Mouse (Mus musculus): Measurements from ENCODE around the gene Prom1. TPM values are rescaled to one million over a fixed set of nuclear protein-coding genes. Genes with fewer than 3 reads are reported as not detected.

Prom1 gene
- polyA plus RNA-seq, 1 experiment from 2014 or later = 43.7 TPM

DNA sequence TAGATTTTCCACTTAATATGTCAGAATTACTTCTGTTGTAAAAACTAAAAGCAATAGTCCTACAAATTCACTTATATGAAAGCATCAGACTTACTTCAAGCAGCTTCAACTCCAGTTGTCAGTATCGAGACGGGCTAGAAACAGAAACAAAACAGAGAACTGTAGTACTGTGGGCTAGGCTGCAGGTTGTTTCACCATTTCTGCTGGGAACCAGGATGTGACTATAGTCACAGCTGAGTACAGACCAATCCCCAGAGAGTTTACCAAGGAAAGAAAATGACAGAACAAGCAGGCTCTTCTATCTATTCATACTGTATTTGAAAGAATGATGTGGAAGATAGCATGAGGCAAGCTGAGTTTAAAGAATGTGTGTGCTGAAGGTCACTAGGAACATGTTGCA is 106.9 kb downstream of the Prom1 start:
- no peaks in the 10 kb centered on the region for H3K27me3 ChIP-seq (ENCODE audit: control insufficient read depth, insufficient read depth, low read depth, low read length)
- H3K36me3 ChIP-seq (ENCODE audit: control insufficient read depth, insufficient read depth, low read length) = no peaks in the 10 kb centered on the region
- no peak overlapping the region for H3K4me2 ChIP-seq (ENCODE audit: low read depth, low read length)
- no peak overlapping the region for H3K27ac ChIP-seq (ENCODE audit: low read length)
- no peak overlapping the region for H3K4me3 ChIP-seq (ENCODE audit: low read length)
- no peak overlapping the region for H3K9ac ChIP-seq (ENCODE audit: low read length)
- no peaks in the 10 kb centered on the region for H3K9me3 ChIP-seq (ENCODE audit: control insufficient read depth, low read length)
- ATAC-seq (ENCODE audit: low read depth) = no peak
- H3K4me1 ChIP-seq (replicated peaks; ENCODE audit: control insufficient read depth, insufficient read depth, low read length) = no peaks in the 10 kb centered on the region
- 91% methylated on average over 2 of the region's 2 CpGs for WGBS

DNA sequence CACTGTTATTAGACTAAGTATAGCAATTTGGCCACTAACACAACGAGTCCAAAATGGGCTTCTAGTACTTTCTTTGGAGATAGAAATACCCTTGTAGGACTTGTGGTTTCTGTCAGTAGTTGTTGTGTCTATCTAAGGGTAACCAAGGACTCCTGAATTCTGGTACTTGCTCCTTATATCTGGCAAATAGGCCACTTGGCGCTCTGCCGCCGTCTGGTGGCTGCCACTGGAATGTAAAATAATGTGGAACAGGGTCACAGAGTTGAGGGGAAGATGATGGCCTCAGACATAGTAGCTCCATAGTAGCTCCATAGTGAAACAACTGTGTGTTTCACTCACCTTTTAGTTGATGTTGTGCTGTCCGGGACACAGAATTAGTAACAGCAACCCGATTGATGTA is 111.5 kb downstream of the Prom1 start:
- H3K4me1 ChIP-seq (replicated peaks; ENCODE audit: control insufficient read depth, insufficient read depth, low read length) = no peaks in the 10 kb centered on the region
- 0 out of 2 replicates have a peak, but pooled peaks have one; percentile 31 for ATAC-seq (ENCODE audit: low read depth)
- H3K36me3 ChIP-seq (ENCODE audit: control insufficient read depth, insufficient read depth, low read length) = no peaks in the 10 kb centered on the region
- H3K4me3 ChIP-seq (ENCODE audit: low read length) = no peak overlapping the region
- H3K27ac ChIP-seq (ENCODE audit: low read length) = no peak overlapping the region
- WGBS = 49% methylated on average over 6 of the region's 6 CpGs
- H3K9ac ChIP-seq (ENCODE audit: low read length) = no peak overlapping the region
- H3K4me2 ChIP-seq (ENCODE audit: low read depth, low read length) = no peak overlapping the region
- H3K27me3 ChIP-seq (ENCODE audit: control insufficient read depth, insufficient read depth, low read depth, low read length) = no peaks in the 10 kb centered on the region
- H3K9me3 ChIP-seq (ENCODE audit: control insufficient read depth, low read length) = no peaks in the 10 kb centered on the region

DNA sequence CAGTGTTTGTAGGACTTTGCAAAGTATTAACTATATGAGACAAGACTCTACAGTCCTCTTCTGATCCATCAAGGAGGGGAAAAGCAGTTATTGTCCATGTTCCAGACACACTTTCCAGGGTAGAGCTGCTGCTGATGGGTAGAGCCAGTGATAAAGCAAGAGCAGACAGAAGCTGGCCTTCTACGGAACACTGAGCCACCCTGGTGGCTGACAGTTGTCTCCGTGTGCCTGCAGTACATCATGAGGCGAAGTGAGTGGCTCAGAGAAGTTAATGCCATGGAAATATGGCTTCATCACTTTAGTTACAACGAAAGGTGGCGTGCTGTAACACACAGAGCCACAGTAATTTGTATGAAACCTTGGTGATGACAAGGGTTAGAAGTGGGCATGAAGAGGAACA is 112.8 kb downstream of the Prom1 start:
- Histone ChIP-seq H3K9ac (ENCODE audit: low read length) (no peak overlapping the region), H3K4me1 (replicated peaks; ENCODE audit: control insufficient read depth, insufficient read depth, low read length) (no peaks in the 10 kb centered on the region), H3K4me3 (ENCODE audit: low read length) (no peak overlapping the region), H3K27me3 (ENCODE audit: control insufficient read depth, insufficient read depth, low read depth, low read length) (no peaks in the 10 kb centered on the region), H3K9me3 (ENCODE audit: control insufficient read depth, low read length) (no peaks in the 10 kb centered on the region), H3K4me2 (ENCODE audit: low read depth, low read length) (no peak overlapping the region), H3K36me3 (ENCODE audit: control insufficient read depth, insufficient read depth, low read length) (no peaks in the 10 kb centered on the region), H3K27ac (ENCODE audit: low read length) (no peak overlapping the region)
- no peak for ATAC-seq (ENCODE audit: low read depth)
- WGBS = 74% methylated on average over 5 of the region's 5 CpGs

DNA sequence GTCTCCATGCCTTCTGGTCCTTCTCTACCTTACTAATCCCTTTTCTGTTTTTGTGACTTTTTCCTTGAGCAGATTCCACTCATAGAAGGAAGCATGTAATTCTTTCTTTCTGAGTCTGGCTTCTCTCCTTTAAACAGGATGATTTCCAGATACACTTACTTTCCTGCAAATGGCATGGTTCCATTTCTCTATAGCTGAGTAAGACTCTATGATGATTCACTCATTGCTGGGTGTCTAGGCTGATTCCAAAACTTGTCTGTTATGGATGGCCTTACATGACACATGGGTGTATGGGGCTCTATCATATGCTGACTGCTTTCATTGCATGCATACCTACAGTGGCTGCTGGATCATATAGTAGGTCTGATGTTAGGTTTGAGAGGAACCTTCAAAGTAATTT is 115.6 kb downstream of the Prom1 start:
- ATAC-seq (ENCODE audit: low read depth) = no peak
- peaks cover 7% of the 10 kb centered on the region for H3K4me1 ChIP-seq (replicated peaks; ENCODE audit: control insufficient read depth, insufficient read depth, low read length)
- no peak overlapping the region for H3K9ac ChIP-seq (ENCODE audit: low read length)

DNA sequence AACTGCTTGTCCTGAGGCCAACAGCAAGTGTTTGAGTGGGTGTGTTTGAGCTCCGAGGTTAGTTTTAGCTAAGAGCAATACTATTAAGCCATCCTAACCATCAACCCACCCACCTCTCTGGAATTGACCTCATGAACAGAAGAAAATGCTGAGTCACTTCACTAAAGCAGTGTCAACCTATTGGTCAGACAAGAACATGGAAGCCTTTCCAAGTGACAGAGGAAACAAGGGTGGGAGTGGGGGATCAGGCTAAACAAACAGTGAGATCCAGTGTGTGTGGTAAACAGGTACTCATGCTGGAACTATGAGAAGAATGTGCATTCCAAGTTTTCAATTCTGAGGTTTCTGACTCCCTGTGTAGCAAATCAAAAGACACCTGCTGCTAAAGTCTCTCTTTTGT is 118.9 kb downstream of the Prom1 start:
- WGBS = 37% methylated on average over 1 of the region's 1 CpGs

More for the DNA sequence above, 115.6 kb downstream of the Prom1 start:
- no peak overlapping the region for H3K27ac ChIP-seq (ENCODE audit: low read length)
- H3K4me3 ChIP-seq (ENCODE audit: low read length) = no peak overlapping the region
- no peaks in the 10 kb centered on the region for H3K27me3 ChIP-seq (ENCODE audit: control insufficient read depth, insufficient read depth, low read depth, low read length)
- no peaks in the 10 kb centered on the region for H3K36me3 ChIP-seq (ENCODE audit: control insufficient read depth, insufficient read depth, low read length)
- no peak overlapping the region for H3K4me2 ChIP-seq (ENCODE audit: low read depth, low read length)
- no peaks in the 10 kb centered on the region for H3K9me3 ChIP-seq (ENCODE audit: control insufficient read depth, low read length)

DNA sequence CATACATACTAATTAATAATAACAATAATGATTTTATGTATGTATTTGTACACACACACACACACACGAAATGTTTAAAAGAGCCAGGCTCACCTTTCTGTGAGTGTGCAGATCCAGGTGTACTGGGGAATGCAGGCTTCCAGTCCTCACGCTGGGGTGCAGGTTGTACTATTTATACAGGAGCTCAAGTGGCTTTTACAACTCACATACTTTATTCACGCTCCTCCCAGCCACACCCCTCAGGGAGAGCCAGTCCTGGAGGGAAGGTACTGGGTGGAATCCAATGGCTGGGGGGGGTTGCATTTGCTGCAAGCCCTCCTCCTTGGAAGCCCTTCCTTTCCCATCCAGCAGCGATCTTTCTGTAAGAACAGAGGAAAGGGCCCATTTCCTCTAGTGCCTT is 120.2 kb downstream of the Prom1 start, which contains the start of gene Fgfbp1:
TSS of gene Fgfbp1 (minus strand) at position 160 of the 400 bp plus-strand sequence.
- H3K36me3 ChIP-seq (ENCODE audit: control insufficient read depth, insufficient read depth, low read length) = no peaks in the 10 kb centered on the region
- 26% methylated on average over 4 of the region's 4 CpGs for WGBS
- H3K9ac ChIP-seq (ENCODE audit: low read length) = no peak within 1 kb of the TSS
- peak within 1 kb of the TSS; percentile 31 for H3K4me3 ChIP-seq (ENCODE audit: low read length)
- peak within 1 kb of the TSS; percentile 21 for H3K4me2 ChIP-seq (ENCODE audit: low read depth, low read length)
- peak; percentile 97 for ATAC-seq (ENCODE audit: low read depth)
- H3K9me3 ChIP-seq (ENCODE audit: control insufficient read depth, low read length) = no peaks in the 10 kb centered on the region
- no peaks in the 10 kb centered on the region for H3K27me3 ChIP-seq (ENCODE audit: control insufficient read depth, insufficient read depth, low read depth, low read length)
- H3K27ac ChIP-seq (ENCODE audit: low read length) = peak within 1 kb of the TSS; percentile 81
- H3K4me1 ChIP-seq (replicated peaks; ENCODE audit: control insufficient read depth, insufficient read depth, low read length) = peaks cover 9% of the 10 kb centered on the region

More for the DNA sequence above, 118.9 kb downstream of the Prom1 start:
- H3K36me3 ChIP-seq (ENCODE audit: control insufficient read depth, insufficient read depth, low read length) = no peaks in the 10 kb centered on the region
- no peak overlapping the region for H3K27ac ChIP-seq (ENCODE audit: low read length)
- no peak overlapping the region for H3K4me3 ChIP-seq (ENCODE audit: low read length)
- H3K4me2 ChIP-seq (ENCODE audit: low read depth, low read length) = no peak overlapping the region
- H3K4me1 ChIP-seq (replicated peaks; ENCODE audit: control insufficient read depth, insufficient read depth, low read length) = peaks cover 7% of the 10 kb centered on the region
- no peaks in the 10 kb centered on the region for H3K9me3 ChIP-seq (ENCODE audit: control insufficient read depth, low read length)
- H3K9ac ChIP-seq (ENCODE audit: low read length) = no peak overlapping the region
- H3K27me3 ChIP-seq (ENCODE audit: control insufficient read depth, insufficient read depth, low read depth, low read length) = no peaks in the 10 kb centered on the region
- ATAC-seq (ENCODE audit: low read depth) = no peak

DNA sequence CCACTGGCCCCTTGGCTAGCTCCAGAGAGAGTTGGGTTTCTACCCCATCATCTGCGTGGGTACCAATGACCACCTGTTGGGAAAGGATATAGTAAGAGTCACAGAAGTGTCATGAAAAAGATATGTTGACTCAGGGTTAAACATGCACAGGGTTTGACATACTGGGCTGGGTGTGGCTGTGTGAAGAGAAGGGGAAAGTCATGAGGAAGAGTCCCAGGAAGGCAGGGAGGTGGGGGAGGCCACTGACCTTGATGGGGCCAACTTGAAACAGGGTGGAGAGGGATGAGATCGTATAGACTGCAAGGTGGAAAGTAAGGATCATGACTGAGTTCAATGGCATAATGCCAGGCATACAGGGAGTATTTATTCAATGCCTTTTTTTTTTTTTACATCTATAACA is 121.4 kb downstream of the Prom1 start:
- Histone ChIP-seq H3K9me3 (ENCODE audit: control insufficient read depth, low read length) (no peaks in the 10 kb centered on the region), H3K27ac (ENCODE audit: low read length) (no peak overlapping the region), H3K4me2 (ENCODE audit: low read depth, low read length) (no peak overlapping the region), H3K4me1 (replicated peaks; ENCODE audit: control insufficient read depth, insufficient read depth, low read length) (peaks cover 9% of the 10 kb centered on the region), H3K9ac (ENCODE audit: low read length) (no peak overlapping the region), H3K4me3 (ENCODE audit: low read length) (no peak overlapping the region), H3K27me3 (ENCODE audit: control insufficient read depth, insufficient read depth, low read depth, low read length) (no peaks in the 10 kb centered on the region), H3K36me3 (ENCODE audit: control insufficient read depth, insufficient read depth, low read length) (no peaks in the 10 kb centered on the region)
- WGBS = 50% methylated on average over 2 of the region's 2 CpGs
- ATAC-seq (ENCODE audit: low read depth) = no peak

DNA sequence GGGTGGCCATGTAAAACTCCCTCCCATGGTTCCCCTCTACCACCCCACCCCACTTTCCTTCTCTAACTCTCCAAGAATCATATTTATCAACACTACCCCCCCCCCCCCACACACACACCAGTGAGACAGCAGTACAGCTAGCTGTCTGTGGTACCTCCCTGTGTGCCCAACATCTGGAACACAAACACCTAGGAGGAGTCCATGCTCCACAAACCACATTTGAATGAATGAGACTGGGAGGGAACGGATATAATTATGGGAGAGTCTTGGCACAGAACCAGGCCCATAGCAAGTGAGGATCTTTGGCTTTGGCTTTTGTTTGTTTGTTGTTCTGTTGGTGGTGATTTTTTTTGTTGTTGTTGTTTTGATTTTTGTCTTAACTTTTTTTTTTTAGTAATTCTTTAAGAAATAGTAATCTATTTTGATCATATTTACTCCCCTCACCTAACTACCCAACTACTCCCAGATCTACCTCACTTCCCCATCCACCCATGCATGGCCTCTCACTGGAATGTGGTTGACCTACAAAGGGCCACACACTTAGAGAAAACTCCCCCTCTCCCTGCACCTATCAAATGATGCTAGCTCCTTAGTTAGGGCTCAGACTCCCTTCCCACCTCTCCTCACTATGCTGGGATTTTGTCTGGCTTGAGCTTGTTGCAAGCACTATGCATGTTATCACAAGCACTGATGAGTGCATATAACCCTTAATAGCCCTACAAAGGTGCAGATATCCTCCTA is 124.8 kb downstream of the Prom1 start:
- H3K27ac ChIP-seq (ENCODE audit: low read length) = no peak overlapping the region
- H3K4me3 ChIP-seq (ENCODE audit: low read length) = no peak overlapping the region
- H3K9ac ChIP-seq (ENCODE audit: low read length) = no peak overlapping the region
- 62% methylated on average over 1 of the region's 1 CpGs for WGBS
- H3K27me3 ChIP-seq (ENCODE audit: control insufficient read depth, insufficient read depth, low read depth, low read length) = no peaks in the 10 kb centered on the region
- no peak overlapping the region for H3K4me2 ChIP-seq (ENCODE audit: low read depth, low read length)
- no peaks in the 10 kb centered on the region for H3K36me3 ChIP-seq (ENCODE audit: control insufficient read depth, insufficient read depth, low read length)
- no peak for ATAC-seq (ENCODE audit: low read depth)
- peaks cover 5% of the 10 kb centered on the region for H3K4me1 ChIP-seq (replicated peaks; ENCODE audit: control insufficient read depth, insufficient read depth, low read length)
- H3K9me3 ChIP-seq (ENCODE audit: control insufficient read depth, low read length) = no peaks in the 10 kb centered on the region

DNA sequence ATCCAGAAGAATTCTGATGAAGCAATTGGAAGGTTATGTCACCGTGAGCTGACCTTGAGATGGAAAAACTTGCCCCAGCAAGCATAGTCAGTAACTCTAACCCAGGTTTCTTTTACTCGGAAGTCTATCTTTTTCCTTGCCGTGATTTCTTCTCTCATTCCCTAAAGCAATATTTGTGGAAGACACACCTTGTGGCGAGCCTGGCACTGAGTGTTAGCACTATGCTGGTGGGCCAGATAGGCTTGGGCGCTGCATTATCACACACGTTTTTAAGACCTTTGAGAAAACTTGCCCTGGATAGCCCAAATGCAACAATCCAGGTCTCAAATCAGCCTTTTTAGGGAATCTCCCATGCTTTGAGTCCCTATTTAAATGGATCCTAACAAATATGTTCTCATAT is 127.7 kb downstream of the Prom1 start:
- H3K4me2 ChIP-seq (ENCODE audit: low read depth, low read length) = no peak overlapping the region
- no peaks in the 10 kb centered on the region for H3K27me3 ChIP-seq (ENCODE audit: control insufficient read depth, insufficient read depth, low read depth, low read length)
- H3K4me1 ChIP-seq (replicated peaks; ENCODE audit: control insufficient read depth, insufficient read depth, low read length) = 0 out of 2 replicates have a peak, but pooled peaks cover 3% of the 10 kb centered on the region
- H3K27ac ChIP-seq (ENCODE audit: low read length) = no peak overlapping the region
- H3K36me3 ChIP-seq (ENCODE audit: control insufficient read depth, insufficient read depth, low read length) = no peaks in the 10 kb centered on the region
- no peaks in the 10 kb centered on the region for H3K9me3 ChIP-seq (ENCODE audit: control insufficient read depth, low read length)
- no peak overlapping the region for H3K9ac ChIP-seq (ENCODE audit: low read length)
- H3K4me3 ChIP-seq (ENCODE audit: low read length) = no peak overlapping the region
- no peak for ATAC-seq (ENCODE audit: low read depth)
- 66% methylated on average over 6 of the region's 6 CpGs for WGBS

Data from lung, embryonic 16.5 days (tissue).